27 mouse cellular contexts compared by ENCODE assay signal in the genomic region with DNA sequence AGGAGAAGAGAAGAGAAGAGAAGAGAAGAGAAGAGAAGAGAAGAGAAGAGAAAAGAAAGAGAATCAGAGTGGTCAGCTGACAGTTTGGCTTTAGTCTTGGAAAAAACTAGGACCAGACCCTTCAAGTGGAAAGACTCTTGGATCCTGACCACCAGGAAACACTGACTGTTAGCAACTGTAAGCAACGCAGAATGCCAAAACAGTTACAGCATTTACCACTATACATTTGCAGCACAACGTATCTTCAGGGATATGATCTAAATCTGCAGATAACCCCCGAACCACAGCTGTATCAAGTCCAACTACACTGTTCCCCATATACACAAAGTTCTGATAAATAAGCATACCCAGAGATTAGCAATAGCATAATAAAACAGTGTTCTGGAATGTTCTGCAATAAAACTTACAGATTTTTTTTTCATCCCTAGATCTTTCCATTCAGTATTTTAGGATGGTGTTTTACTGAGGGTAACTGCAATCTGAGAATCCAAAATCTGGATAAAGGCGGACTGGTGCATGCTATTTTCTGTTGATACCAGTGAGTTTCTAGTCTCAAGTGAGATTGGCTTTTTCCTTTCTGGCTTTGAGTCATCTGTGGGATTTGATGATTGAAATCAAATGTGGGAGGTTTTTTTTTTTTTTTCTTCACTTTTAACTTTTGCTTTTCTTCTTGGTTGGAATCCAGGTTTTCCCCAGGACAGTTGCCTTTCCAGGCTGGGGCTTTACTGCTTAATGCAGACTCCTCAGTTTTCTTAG.
"Had no signal": no experiment of that assay in that cellular context is flagged by ENCODE, and none has a peak within 500 bp of the region (broad histone marks: within the 10 kb centered on the region; RNA-seq: fewer than 3 reads in every experiment).

No protein-coding gene starts in this region.

- H3K4me2 ChIP-seq: heart, embryonic 12.5 days; hindbrain, embryonic 12.5 days; hindbrain, embryonic 14.5 days; intestine, embryonic 15.5 days; limb, embryonic 12.5 days; liver, embryonic 11.5 days; liver, embryonic 13.5 days; liver, embryonic 15.5 days had no signal

- H3K27ac ChIP-seq: gastrocnemius, adult 2 months; heart, embryonic 10.5 days; hindbrain, embryonic 10.5 days; hindbrain, embryonic 12.5 days; hindbrain, embryonic 14.5 days; intestine, embryonic 15.5 days; layer of hippocampus, adult 2 months; limb, embryonic 12.5 days; liver, embryonic 13.5 days; liver, embryonic 15.5 days had no signal

- H3K9ac ChIP-seq: heart, embryonic 12.5 days; hindbrain, embryonic 12.5 days; hindbrain, embryonic 14.5 days; intestine, embryonic 15.5 days; limb, embryonic 12.5 days; liver, embryonic 13.5 days; liver, embryonic 15.5 days had no signal

- H3K36me3 ChIP-seq: heart, embryonic 10.5 days; heart, embryonic 12.5 days; hindbrain, embryonic 10.5 days; hindbrain, embryonic 12.5 days; intestine, embryonic 15.5 days; limb, embryonic 12.5 days; liver, embryonic 13.5 days; liver, embryonic 15.5 days had no signal

- DNase-seq: gastrocnemius, adult 2 months; gastrocnemius, postnatal 10 days; gastrocnemius, postnatal 25 days; heart, postnatal 10 days; heart, postnatal 4 days; kidney, adult 18-20 months; kidney, adult 8-10 months; kidney, postnatal 10 days; kidney, postnatal 25 days; kidney, postnatal 4 days; layer of hippocampus, postnatal 36 days; left cerebral cortex, postnatal 4 days; liver; liver, embryonic 13.5 days had no signal

- H3K4me1 ChIP-seq: heart, embryonic 10.5 days; heart, embryonic 12.5 days; hindbrain, embryonic 10.5 days; hindbrain, embryonic 12.5 days; intestine, embryonic 15.5 days; limb, embryonic 12.5 days; liver, embryonic 13.5 days; liver, embryonic 15.5 days had no signal

- H3K4me3 ChIP-seq: gastrocnemius, adult 2 months; heart, embryonic 10.5 days; heart, embryonic 12.5 days; hindbrain, embryonic 10.5 days; hindbrain, embryonic 12.5 days; intestine, embryonic 15.5 days; layer of hippocampus, adult 2 months; limb, embryonic 12.5 days; liver, embryonic 13.5 days; liver, embryonic 15.5 days had no signal

- H3K27me3 ChIP-seq: heart, embryonic 12.5 days; hindbrain, embryonic 12.5 days; intestine, embryonic 15.5 days; limb, embryonic 12.5 days; liver, embryonic 13.5 days; liver, embryonic 15.5 days had no signal

- ATAC-seq: hindbrain, embryonic 16.5 days; inflammation-experienced regulatory T-cells, adult 6 months; intestine, embryonic 15.5 days; intestine, postnatal 0 days had no signal

- H3K9me3 ChIP-seq: heart, embryonic 10.5 days; heart, embryonic 12.5 days; hindbrain, embryonic 10.5 days; hindbrain, embryonic 12.5 days; intestine, embryonic 15.5 days; limb, embryonic 12.5 days; liver, embryonic 13.5 days; liver, embryonic 15.5 days had no signal
